Mouse (Mus musculus): ENCODE measurements around the gene Scnn1g. TPM values are rescaled to one million over a fixed set of nuclear protein-coding genes. Genes with fewer than 3 reads are reported as not detected.

The Scnn1g gene
- polyA plus RNA-seq, 1 experiment, result 0.05 TPM

DNA sequence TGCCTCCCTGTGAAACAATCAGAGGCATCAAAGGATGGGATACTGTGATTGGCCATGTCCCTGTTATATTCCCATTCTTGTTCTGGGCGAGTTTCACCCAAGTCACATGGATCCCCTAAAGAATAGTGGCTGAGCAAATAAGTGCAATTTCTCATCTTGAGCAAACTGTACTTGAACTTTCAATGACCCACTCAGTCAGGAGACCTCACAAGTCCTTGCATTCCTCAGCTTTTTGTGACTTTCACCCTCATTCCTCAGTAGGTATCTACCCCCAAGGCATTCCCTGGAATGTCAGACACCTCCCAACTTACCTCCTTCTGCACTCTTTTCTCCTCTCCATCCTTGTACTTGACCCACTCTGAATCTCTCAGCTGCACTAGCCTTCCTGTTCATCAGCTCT is 44.3 kb downstream of the Scnn1g start:
- no peaks in the 10 kb centered on the region for H3K36me3 ChIP-seq (ENCODE audit: control insufficient read depth, insufficient read depth, low read length)
- H3K27me3 ChIP-seq (ENCODE audit: control insufficient read depth, insufficient read depth, low read length), result no peaks in the 10 kb centered on the region
- H3K4me1 ChIP-seq (ENCODE audit: control insufficient read depth, insufficient read depth, low read length), result no peaks in the 10 kb centered on the region
- H3K4me3 ChIP-seq (ENCODE audit: control insufficient read depth, low read depth, low read length), result no peak overlapping the region
- H3K27ac ChIP-seq (ENCODE audit: control insufficient read depth, insufficient read depth, low read depth, low read length), result no peak overlapping the region
- no peak for TF ChIP-seq CTCF (IDR thresholded peaks at IDR 0.05; ENCODE audit: control insufficient read depth, insufficient read depth, insufficient replicate concordance, low read depth, low read length)
- TF ChIP-seq POLR2A (IDR thresholded peaks at IDR 0.05; ENCODE audit: control insufficient read depth, low read depth, low read length), result no peak

DNA sequence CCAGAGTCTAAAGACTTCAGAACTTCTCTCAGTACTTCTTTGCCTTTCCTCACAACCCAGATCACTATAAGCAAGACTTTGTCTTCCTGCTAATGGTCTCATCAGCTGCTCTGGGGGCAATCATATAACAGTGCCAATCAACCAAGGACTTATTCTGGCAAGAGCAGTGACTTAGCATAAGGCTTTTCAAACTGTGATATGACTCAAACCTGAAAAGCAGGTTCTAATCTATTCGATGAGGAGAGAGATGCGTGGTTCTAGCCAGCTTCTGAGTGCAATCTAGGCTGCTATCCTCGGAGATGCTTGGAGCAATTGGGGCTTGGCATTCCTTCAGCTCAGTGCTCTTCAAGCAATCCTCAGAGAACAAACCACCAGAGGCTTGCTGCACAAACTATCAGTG is 44.7 kb downstream of the Scnn1g start:
- H3K27ac ChIP-seq (ENCODE audit: control insufficient read depth, insufficient read depth, low read depth, low read length), result no peak overlapping the region

DNA sequence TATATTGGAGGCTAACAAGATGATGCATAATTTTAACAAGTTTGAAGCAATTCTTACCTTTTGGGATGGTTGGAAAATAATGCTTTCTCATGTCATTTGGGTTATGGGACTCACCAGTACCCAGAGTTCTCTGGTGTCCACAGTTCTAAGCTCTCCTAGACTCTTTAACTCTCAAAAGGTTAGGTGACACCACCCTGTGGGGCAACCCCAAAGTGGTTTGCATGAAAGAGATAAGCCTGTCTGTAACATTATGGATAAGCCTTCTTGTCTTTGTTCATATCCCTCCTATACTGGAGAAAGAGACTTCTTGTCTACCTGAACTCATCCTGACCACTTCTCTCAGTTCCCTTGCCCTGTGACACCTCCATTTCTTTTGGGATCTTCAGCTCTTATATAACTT is 45.1 kb downstream of the Scnn1g start:
- H3K27ac ChIP-seq (ENCODE audit: control insufficient read depth, insufficient read depth, low read depth, low read length), result no peak overlapping the region
- TF ChIP-seq POLR2A (IDR thresholded peaks at IDR 0.05; ENCODE audit: control insufficient read depth, low read depth, low read length), result no peak
- TF ChIP-seq CTCF (IDR thresholded peaks at IDR 0.05; ENCODE audit: control insufficient read depth, insufficient read depth, insufficient replicate concordance, low read depth, low read length), result no peak
- no peaks in the 10 kb centered on the region for H3K36me3 ChIP-seq (ENCODE audit: control insufficient read depth, insufficient read depth, low read length)
- H3K4me1 ChIP-seq (ENCODE audit: control insufficient read depth, insufficient read depth, low read length), result no peaks in the 10 kb centered on the region
- H3K27me3 ChIP-seq (ENCODE audit: control insufficient read depth, insufficient read depth, low read length), result no peaks in the 10 kb centered on the region
- H3K4me3 ChIP-seq (ENCODE audit: control insufficient read depth, low read depth, low read length), result no peak overlapping the region

More for the DNA sequence above, 44.7 kb downstream of the Scnn1g start:
- TF ChIP-seq POLR2A (IDR thresholded peaks at IDR 0.05; ENCODE audit: control insufficient read depth, low read depth, low read length), result no peak
- TF ChIP-seq CTCF (IDR thresholded peaks at IDR 0.05; ENCODE audit: control insufficient read depth, insufficient read depth, insufficient replicate concordance, low read depth, low read length), result no peak
- no peaks in the 10 kb centered on the region for H3K4me1 ChIP-seq (ENCODE audit: control insufficient read depth, insufficient read depth, low read length)
- H3K36me3 ChIP-seq (ENCODE audit: control insufficient read depth, insufficient read depth, low read length), result no peaks in the 10 kb centered on the region
- H3K4me3 ChIP-seq (ENCODE audit: control insufficient read depth, low read depth, low read length), result no peak overlapping the region
- no peaks in the 10 kb centered on the region for H3K27me3 ChIP-seq (ENCODE audit: control insufficient read depth, insufficient read depth, low read length)

DNA sequence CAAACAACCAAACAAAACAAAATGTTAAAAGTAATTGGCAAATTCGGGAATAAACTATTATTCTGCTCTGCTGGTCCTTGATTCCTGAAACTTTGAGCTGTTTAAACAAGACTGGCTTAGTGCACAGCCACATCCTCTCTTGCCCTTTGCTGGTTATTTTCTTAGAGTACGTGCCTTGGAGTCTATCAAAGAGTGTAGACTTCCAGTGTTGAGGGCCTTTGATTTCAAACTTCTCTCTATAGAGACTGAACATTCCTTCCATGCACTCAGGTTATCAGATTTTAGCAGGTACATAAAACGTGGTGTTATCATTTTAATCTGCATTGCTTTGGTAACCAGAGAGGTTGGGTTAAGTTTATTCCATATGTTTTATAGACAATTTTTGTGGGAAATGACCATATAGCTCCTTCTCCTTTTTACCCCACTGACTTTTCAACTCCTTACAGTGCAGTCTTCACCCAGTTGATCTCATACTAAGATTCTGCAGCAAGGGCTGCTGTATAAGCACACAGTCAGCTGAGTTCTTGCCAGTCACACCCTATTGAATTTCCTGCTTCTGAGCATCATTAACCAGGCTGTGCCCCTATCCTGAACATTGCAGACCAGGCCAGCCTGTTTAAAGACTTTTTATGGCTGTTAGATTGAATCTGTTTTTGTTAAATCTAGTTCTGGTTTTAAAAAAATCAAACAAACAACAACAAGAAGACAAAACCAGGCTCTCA is 48.1 kb downstream of the Scnn1g start:
- Histone ChIP-seq H3K4me1 (ENCODE audit: control insufficient read depth, insufficient read depth, low read length) (no peaks in the 10 kb centered on the region), H3K36me3 (ENCODE audit: control insufficient read depth, insufficient read depth, low read length) (no peaks in the 10 kb centered on the region), H3K27ac (ENCODE audit: control insufficient read depth, insufficient read depth, low read depth, low read length) (no peak overlapping the region), H3K4me3 (ENCODE audit: control insufficient read depth, low read depth, low read length) (no peak overlapping the region), H3K27me3 (ENCODE audit: control insufficient read depth, insufficient read depth, low read length) (no peaks in the 10 kb centered on the region)
- no peak for TF ChIP-seq POLR2A (IDR thresholded peaks at IDR 0.05; ENCODE audit: control insufficient read depth, low read depth, low read length)
- no peak for TF ChIP-seq CTCF (IDR thresholded peaks at IDR 0.05; ENCODE audit: control insufficient read depth, insufficient read depth, insufficient replicate concordance, low read depth, low read length)

DNA sequence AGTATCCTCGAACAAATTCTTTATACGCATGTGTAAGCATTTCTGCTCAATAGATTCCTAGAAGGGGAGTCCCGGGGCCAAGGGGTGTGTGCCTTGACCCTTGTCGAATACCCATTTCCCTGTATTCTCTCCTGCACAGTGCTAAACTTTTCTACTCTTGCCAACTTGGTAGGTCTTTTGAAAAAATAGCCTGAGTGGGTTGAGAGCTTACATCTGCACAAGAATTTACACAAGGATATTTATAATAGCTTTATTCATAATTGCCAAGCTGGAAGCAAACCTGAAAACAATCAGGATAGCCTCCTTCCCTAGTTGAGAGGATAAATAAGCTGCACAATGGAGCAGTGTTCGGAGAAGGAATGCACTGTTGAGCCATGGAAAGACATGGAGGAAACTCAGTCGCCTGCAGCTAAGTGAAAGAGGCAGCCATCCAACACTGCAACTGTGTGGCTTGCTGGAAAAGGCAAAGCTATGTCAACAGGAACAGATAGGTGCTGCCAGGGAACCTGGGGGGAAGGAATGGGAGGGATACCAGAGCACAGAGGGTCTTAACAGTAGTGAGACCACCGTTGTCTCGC is 51.5 kb downstream of the Scnn1g start:
- no peak for TF ChIP-seq CTCF (IDR thresholded peaks at IDR 0.05; ENCODE audit: control insufficient read depth, insufficient read depth, insufficient replicate concordance, low read depth, low read length)
- TF ChIP-seq POLR2A (IDR thresholded peaks at IDR 0.05; ENCODE audit: control insufficient read depth, low read depth, low read length), result no peak

DNA sequence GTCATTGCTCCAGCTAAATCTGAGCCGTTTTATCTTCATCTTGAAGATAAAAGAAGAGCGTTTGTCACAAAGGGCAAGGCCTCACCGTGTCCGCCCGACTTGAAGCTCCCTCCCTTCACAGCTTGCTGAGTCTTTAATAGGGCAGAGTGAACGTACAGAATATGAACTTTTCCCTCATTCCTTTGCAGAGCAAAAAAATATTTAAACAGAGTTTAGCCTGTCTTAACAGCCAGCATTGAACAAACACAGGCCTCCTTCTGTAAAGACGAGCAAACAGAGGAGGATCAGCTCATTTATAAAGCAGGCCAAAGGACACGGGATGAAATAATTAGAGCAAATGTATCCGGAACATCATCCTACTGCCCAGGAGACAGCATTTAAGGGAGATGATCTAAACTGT is 63.5 kb downstream of the Scnn1g start:
- Histone ChIP-seq H3K36me3 (ENCODE audit: control insufficient read depth, insufficient read depth, low read length) (no peaks in the 10 kb centered on the region), H3K4me1 (ENCODE audit: control insufficient read depth, insufficient read depth, low read length) (no peaks in the 10 kb centered on the region), H3K4me3 (ENCODE audit: control insufficient read depth, low read depth, low read length) (no peak overlapping the region), H3K27me3 (ENCODE audit: control insufficient read depth, insufficient read depth, low read length) (no peaks in the 10 kb centered on the region), H3K27ac (ENCODE audit: control insufficient read depth, insufficient read depth, low read depth, low read length) (no peak overlapping the region)
- TF ChIP-seq POLR2A (IDR thresholded peaks at IDR 0.05; ENCODE audit: control insufficient read depth, low read depth, low read length), result no peak
- no peak for TF ChIP-seq CTCF (IDR thresholded peaks at IDR 0.05; ENCODE audit: control insufficient read depth, insufficient read depth, insufficient replicate concordance, low read depth, low read length)

More for the DNA sequence above, 51.5 kb downstream of the Scnn1g start:
- Histone ChIP-seq H3K36me3 (ENCODE audit: control insufficient read depth, insufficient read depth, low read length) (no peaks in the 10 kb centered on the region), H3K27me3 (ENCODE audit: control insufficient read depth, insufficient read depth, low read length) (no peaks in the 10 kb centered on the region), H3K4me1 (ENCODE audit: control insufficient read depth, insufficient read depth, low read length) (no peaks in the 10 kb centered on the region), H3K27ac (ENCODE audit: control insufficient read depth, insufficient read depth, low read depth, low read length) (no peak overlapping the region), H3K4me3 (ENCODE audit: control insufficient read depth, low read depth, low read length) (no peak overlapping the region)

DNA sequence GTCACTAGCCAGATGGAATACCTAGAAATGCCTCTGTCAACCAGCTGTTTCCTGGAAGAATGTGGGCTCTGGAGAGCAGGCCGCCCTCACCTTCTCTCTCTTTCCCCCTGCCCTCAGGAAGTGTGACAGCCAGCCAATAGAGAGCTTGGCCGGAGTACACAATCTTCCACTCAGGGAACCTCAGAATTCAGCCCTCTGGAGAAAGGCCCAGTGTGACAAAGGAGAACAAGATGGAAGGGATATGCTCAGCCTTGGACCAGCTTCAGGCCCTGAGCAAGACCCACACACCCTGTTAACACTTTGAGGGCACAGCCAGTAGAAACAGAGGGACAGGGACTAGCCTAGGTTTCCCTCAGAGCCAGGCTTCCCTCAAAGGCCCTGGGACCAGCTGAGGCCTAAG is 68.2 kb downstream of the Scnn1g start:
- no peak overlapping the region for H3K4me3 ChIP-seq (ENCODE audit: control insufficient read depth, low read depth, low read length)
- H3K27ac ChIP-seq (ENCODE audit: control insufficient read depth, insufficient read depth, low read depth, low read length), result no peak overlapping the region
- no peaks in the 10 kb centered on the region for H3K27me3 ChIP-seq (ENCODE audit: control insufficient read depth, insufficient read depth, low read length)
- H3K36me3 ChIP-seq (ENCODE audit: control insufficient read depth, insufficient read depth, low read length), result no peaks in the 10 kb centered on the region
- TF ChIP-seq CTCF (IDR thresholded peaks at IDR 0.05; ENCODE audit: control insufficient read depth, insufficient read depth, insufficient replicate concordance, low read depth, low read length) (no peak), POLR2A (IDR thresholded peaks at IDR 0.05; ENCODE audit: control insufficient read depth, low read depth, low read length) (no peak)
- H3K4me1 ChIP-seq (ENCODE audit: control insufficient read depth, insufficient read depth, low read length), result no peaks in the 10 kb centered on the region

All from testis, adult 2 months (tissue).